Mouse (Mus musculus) kidney, postnatal 0 days (tissue): ENCODE measurements at regions not wholly inside any gene's neighbourhood (a gene's known extent, or its start where the extent isn't known, plus 50 kb on each side); places are given as distances from the start of the nearest gene placed in this dataset.

Experiments
- ATAC-seq: fragments of 200-750 bp; cut with Nextera tagmentation; replicated peaks from 2 replicates; pipeline ENCODE4 v1.8.0; 2017; ENCODE audit warnings: low read depth, moderate number of reproducible peaks, moderate TSS enrichment, moderate library complexity; ENCODE audit not compliant: low FRiP score
- DNase-seq: peaks from one replicate; pipeline ENCODE4 v3.0.0-alpha.2; 2016; ENCODE audit warnings: low spot score
- H3K27ac ChIP-seq: fragments of 300-500 bp; sonication (generic); 2 replicates; pipeline ENCODE4 v1.5.1; 2014; ENCODE audit warnings: mild to moderate bottlenecking
- H3K27me3 ChIP-seq: fragments of 300-500 bp; sonication (generic); 2 replicates; pipeline ENCODE4 v1.6.1; 2014; ENCODE audit warnings: low read length, mixed read lengths; ENCODE audit not compliant: insufficient read depth
- H3K36me3 ChIP-seq: fragments of 300-500 bp; sonication (generic); 2 replicates; pipeline ENCODE4 v1.6.1; 2014; ENCODE audit warnings: low read length, mixed read lengths; ENCODE audit not compliant: insufficient read depth
- H3K4me1 ChIP-seq: fragments of 300-500 bp; sonication (generic); replicated peaks from 2 replicates; pipeline ENCODE4 v1.6.1; 2014; ENCODE audit warnings: antibody characterized with exemption, low read length, mixed read lengths; ENCODE audit not compliant: insufficient read depth
- H3K4me2 ChIP-seq: fragments of 300-500 bp; sonication (generic); 2 replicates; pipeline ENCODE4 v1.6.1; 2014; ENCODE audit warnings: mild to moderate bottlenecking, low read length, moderate library complexity, mixed read lengths
- H3K4me3 ChIP-seq: fragments of 300-500 bp; sonication (generic); replicated peaks from 2 replicates; pipeline ENCODE4 v1.5.1; 2014; ENCODE audit warnings: low read depth, low read length
- H3K9ac ChIP-seq: fragments of 300-500 bp; sonication (generic); 2 replicates; pipeline ENCODE4 v1.6.1; 2014; ENCODE audit warnings: low read depth, low read length
- H3K9me3 ChIP-seq: fragments of 300-500 bp; sonication (generic); replicated peaks from 2 replicates; pipeline ENCODE4 v1.6.1; 2016; ENCODE audit warnings: low read length, inconsistent platforms, mixed read lengths
- CTCF ChIP-seq: IDR thresholded peaks from 2 replicates; pipeline ENCODE4 v1.5.1; 2016; ENCODE audit warnings: antibody characterized with exemption, low read depth, mild to moderate bottlenecking, moderate library complexity
- WGBS: fragments of 180-500 bp; shearing (Covaris S2); extraction: QIAGEN DNeasy Blood & Tissue Kit; methylation state at CpG from one replicate; pipeline ENCODE4 v1.1.7; 2014; 5-methylcytosine and 5-hydroxymethylcytosine counted together

- H3K36me3 ChIP-seq, result no peaks in the 10 kb centered on the region
- H3K9me3 ChIP-seq, result no peaks in the 10 kb centered on the region
- peaks cover 7% of the 10 kb centered on the region; the same call in 1 of the 2 replicates for H3K4me1 ChIP-seq
- no peak for TF ChIP-seq CTCF
- H3K9ac ChIP-seq, result no peak overlapping the region
- WGBS, result 36% methylated on average over 3 of the region's 3 CpGs
- H3K4me2 ChIP-seq, result no peak overlapping the region
- H3K27ac ChIP-seq, result no peak overlapping the region
- no peak overlapping the region for H3K4me3 ChIP-seq
- ATAC-seq (no peak), DNase-seq (no peak)
- H3K27me3 ChIP-seq, result no peaks in the 10 kb centered on the region
Measured at GRCm38 (mm10) chr1:193543834-193544233, 173.7 kb upstream of the Camk1g start.

DNA sequence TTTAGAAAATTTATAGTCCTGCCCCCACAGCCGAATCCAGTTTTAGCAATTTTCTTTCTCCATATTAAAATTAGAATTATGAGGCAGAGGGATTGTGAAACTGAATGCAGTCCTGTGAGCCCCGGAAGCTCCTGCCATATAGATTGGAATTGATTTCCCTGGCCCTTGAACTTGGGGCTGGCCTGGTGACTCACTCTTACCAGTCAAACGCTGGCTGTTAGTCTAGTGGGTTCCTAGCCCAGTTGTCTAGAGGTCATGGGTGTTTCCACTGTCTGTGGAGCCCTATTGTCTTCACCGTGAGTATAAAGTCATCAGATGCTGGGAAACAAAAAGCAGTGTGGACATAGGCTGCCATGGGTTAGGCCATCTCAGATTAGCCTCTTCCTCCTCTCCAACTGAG, 173.2 kb upstream of the Camk1g start:
- Histone ChIP-seq H3K4me3 (no peak overlapping the region), H3K4me2 (no peak overlapping the region), H3K36me3 (no peaks in the 10 kb centered on the region), H3K27ac (no peak overlapping the region), H3K4me1 (peaks cover 7% of the 10 kb centered on the region; the same call in 1 of the 2 replicates), H3K9me3 (no peaks in the 10 kb centered on the region), H3K9ac (no peak overlapping the region), H3K27me3 (no peaks in the 10 kb centered on the region)
- ATAC-seq (no peak), DNase-seq (no peak)
- TF ChIP-seq CTCF, result no peak
- 71% methylated on average over 4 of the region's 4 CpGs for WGBS

- Histone ChIP-seq H3K4me2 (no peak overlapping the region), H3K27me3 (no peaks in the 10 kb centered on the region), H3K36me3 (no peaks in the 10 kb centered on the region), H3K9ac (no peak overlapping the region), H3K9me3 (no peaks in the 10 kb centered on the region), H3K4me3 (no peak overlapping the region), H3K27ac (no peak overlapping the region), H3K4me1 (peaks cover 7% of the 10 kb centered on the region; the same call in 1 of the 2 replicates)
- no peak for DNase-seq
- ATAC-seq, result no peak
- WGBS, result 45% methylated on average over 13 of the region's 13 CpGs
- TF ChIP-seq CTCF, result no peak
Measured at GRCm38 (mm10) chr1:193541934-193542580, 172.0 kb upstream of the Camk1g start.

DNA sequence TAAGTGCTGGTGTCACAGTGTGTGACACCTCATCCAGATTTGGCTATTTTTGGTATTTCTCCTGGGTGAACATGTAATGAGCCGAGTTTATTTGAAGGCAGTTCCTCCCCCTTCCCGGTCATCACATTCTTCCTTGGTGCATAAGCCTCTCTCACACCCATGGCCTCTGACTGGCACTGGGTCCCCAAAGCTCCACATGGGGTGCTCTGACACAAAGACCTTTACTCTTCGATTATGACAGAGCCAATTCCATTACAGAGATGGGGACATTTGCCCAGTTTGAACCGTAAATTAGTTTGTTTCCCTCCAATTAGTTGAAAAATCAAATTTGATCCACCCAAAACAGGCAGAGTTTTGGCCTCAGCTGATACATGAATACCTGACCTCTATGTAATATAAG, 171.2 kb upstream of the Camk1g start:
- H3K4me3 ChIP-seq, result no peak overlapping the region

GRCm38 (mm10) chr1:193540486-193540885, 170.4 kb upstream of the Camk1g start:
- 65% methylated on average over 5 of the region's 5 CpGs for WGBS
- DNase-seq, result no peak
- Histone ChIP-seq H3K9ac (no peak overlapping the region), H3K27me3 (no peaks in the 10 kb centered on the region), H3K4me2 (no peak overlapping the region), H3K36me3 (no peaks in the 10 kb centered on the region), H3K4me3 (no peak overlapping the region), H3K4me1 (peaks cover 7% of the 10 kb centered on the region; the same call in 1 of the 2 replicates), H3K27ac (no peak overlapping the region), H3K9me3 (no peaks in the 10 kb centered on the region)
- no peak for ATAC-seq
- no peak for TF ChIP-seq CTCF

More for the DNA sequence above, 171.2 kb upstream of the Camk1g start:
- ATAC-seq (no peak), DNase-seq (no peak)
- Histone ChIP-seq H3K4me1 (peaks cover 7% of the 10 kb centered on the region; the same call in 1 of the 2 replicates), H3K9me3 (no peaks in the 10 kb centered on the region), H3K27me3 (no peaks in the 10 kb centered on the region), H3K27ac (no peak overlapping the region), H3K4me2 (no peak overlapping the region), H3K36me3 (no peaks in the 10 kb centered on the region), H3K9ac (no peak overlapping the region)
- no peak for TF ChIP-seq CTCF
- 85% methylated on average over 4 of the region's 4 CpGs for WGBS

- Histone ChIP-seq H3K4me1 (peaks cover 7% of the 10 kb centered on the region; the same call in 1 of the 2 replicates), H3K4me2 (no peak overlapping the region), H3K9ac (no peak overlapping the region), H3K9me3 (no peaks in the 10 kb centered on the region), H3K27ac (peak overlapping the region; percentile 76), H3K27me3 (no peaks in the 10 kb centered on the region), H3K36me3 (no peaks in the 10 kb centered on the region), H3K4me3 (no peak overlapping the region)
- 51% methylated on average over 6 of the region's 6 CpGs for WGBS
- ATAC-seq (peak; percentile 63; the same call in 1 of the 2 replicates), DNase-seq (peak; percentile 92)
- TF ChIP-seq CTCF, result no peak
Measured at GRCm38 (mm10) chr1:193539261-193539660, 169.2 kb upstream of the Camk1g start.

GRCm38 (mm10) chr1:193538425-193538824, 168.3 kb upstream of the Camk1g start:
- H3K4me1 ChIP-seq, result peaks cover 7% of the 10 kb centered on the region; the same call in 1 of the 2 replicates
- H3K27ac ChIP-seq, result peak overlapping the region; percentile 76
- ATAC-seq (peak; percentile 23; the same call in 1 of the 2 replicates), DNase-seq (peak; percentile 78)
- H3K4me2 ChIP-seq, result no peak overlapping the region
- no peak for TF ChIP-seq CTCF
- H3K9ac ChIP-seq, result no peak overlapping the region
- WGBS, result 60% methylated on average over 2 of the region's 2 CpGs
- no peak overlapping the region for H3K4me3 ChIP-seq
- H3K27me3 ChIP-seq, result no peaks in the 10 kb centered on the region
- H3K9me3 ChIP-seq, result no peaks in the 10 kb centered on the region
- H3K36me3 ChIP-seq, result no peaks in the 10 kb centered on the region
